Mouse (Mus musculus) cortical plate, adult 2 months (tissue): ENCODE results near the gene Mob1a. TPM values are rescaled to one million over a fixed set of nuclear protein-coding genes. Genes with fewer than 3 reads are reported as not detected.

Experiments used
- H3K27ac ChIP-seq: fragments of 200-500 bp; 2 replicates; pipeline ENCODE4 v1.5.1; 2012; ENCODE audit warnings: low read length, control low read depth, inconsistent platforms; ENCODE audit not compliant: insufficient read depth
- H3K4me1 ChIP-seq: fragments of 200-500 bp; 2 replicates; pipeline ENCODE4 v1.6.1; 2011; ENCODE audit warnings: low read length; ENCODE audit not compliant: control insufficient read depth, insufficient read depth
- H3K4me3 ChIP-seq: fragments of 200-500 bp; 2 replicates; pipeline ENCODE4 v1.5.1; 2011; ENCODE audit warnings: mild to moderate bottlenecking, low read length, control low read depth; ENCODE audit not compliant: insufficient read depth
- CTCF ChIP-seq: fragments of 200-500 bp; IDR thresholded peaks from 2 replicates; pipeline ENCODE4 v1.5.1; 2011; ENCODE audit warnings: mild to moderate bottlenecking, control low read depth, low read length; ENCODE audit not compliant: insufficient read depth; ENCODE audit errors: extremely low read depth
- POLR2A ChIP-seq: fragments of 200-500 bp; IDR thresholded peaks from 2 replicates; pipeline ENCODE4 v1.6.1; 2011; ENCODE audit warnings: mild to moderate bottlenecking, low read length, control low read depth; ENCODE audit not compliant: insufficient read depth; ENCODE audit errors: extremely low read depth
- polyA plus RNA-seq: library from polyadenylated mRNA; depleted of rRNA; stranded (reverse); fragments of >200 nt; gene quantifications from 2 replicates; pipeline ENCODE4 v1.2.3, GENCODE M21; 2012; rRNA removed

The Mob1a gene
- 16.2 and 18.6 TPM in 2 replicates for polyA plus RNA-seq

DNA sequence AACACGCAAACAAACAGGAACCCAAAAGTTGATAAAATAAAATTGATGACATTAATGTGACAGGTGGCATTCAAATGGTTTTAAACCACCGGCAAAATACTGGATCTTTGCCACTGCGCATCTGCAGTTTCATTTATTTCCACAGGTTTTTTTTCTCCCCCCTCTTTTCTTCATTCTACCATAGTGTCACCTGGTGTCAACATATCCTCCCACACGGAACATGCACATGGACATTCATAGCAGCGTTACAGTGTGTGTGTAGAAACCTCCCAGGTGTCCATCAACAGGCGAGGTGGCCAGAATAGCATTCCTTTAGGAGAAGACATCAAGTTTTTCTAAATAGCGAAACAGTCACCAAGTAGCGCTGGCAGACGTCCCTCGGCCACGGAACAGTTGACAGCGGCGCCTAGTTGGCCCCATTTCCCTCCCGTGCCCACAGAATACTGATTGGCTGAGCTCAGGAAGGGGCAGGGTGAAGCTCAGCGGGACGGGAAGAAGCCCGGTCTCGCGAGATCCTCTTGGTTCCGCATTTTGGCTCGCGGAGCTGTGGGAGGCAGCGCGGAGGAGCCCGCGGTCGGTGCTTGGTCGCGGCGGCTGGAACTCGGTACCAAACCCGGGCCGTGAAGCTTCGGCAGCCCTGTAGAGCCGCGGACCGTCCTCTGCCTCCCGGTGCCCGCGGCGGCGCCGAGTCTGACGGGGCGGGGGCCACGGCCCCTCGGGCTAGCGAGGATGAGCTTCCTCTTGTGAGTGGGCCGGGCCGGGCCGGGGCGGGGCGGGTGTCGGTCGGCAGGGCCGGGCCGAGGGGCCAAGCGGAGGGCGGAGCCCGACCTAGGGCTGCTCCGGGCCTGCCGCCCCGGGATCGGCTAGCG is at the start of gene Mob1a, which contains the start of gene Mthfd2:
Gene Mob1a, plus strand, starts transcription at position 492 of the 869 bp plus-strand sequence.
Gene Mthfd2, minus strand, starts transcription at position 384 of the 869 bp plus-strand sequence.
- peak within 1 kb of the TSS; percentile 72 for H3K27ac ChIP-seq
- TF ChIP-seq CTCF (no peak), POLR2A (peak; percentile 90)
- peaks cover 2% of the 10 kb centered on the region; the same call in 1 of the 2 replicates for H3K4me1 ChIP-seq
- H3K4me3 ChIP-seq: peak within 1 kb of the TSS; percentile 37

- H3K4me1 ChIP-seq: no peaks in the 10 kb centered on the region
- no peak overlapping the region for H3K4me3 ChIP-seq
- TF ChIP-seq CTCF (no peak), POLR2A (no peak)
- no peak overlapping the region for H3K27ac ChIP-seq
These were observed 48.7 kb upstream of the Mob1a start for GRCm38 (mm10) chr6:83277151-83277550.

- no peak overlapping the region for H3K27ac ChIP-seq
- H3K4me1 ChIP-seq: no peaks in the 10 kb centered on the region
- no peak overlapping the region for H3K4me3 ChIP-seq
- peak; percentile 41 for TF ChIP-seq CTCF
- no peak for TF ChIP-seq POLR2A
These were observed 46.9 kb upstream of the Mob1a start for GRCm38 (mm10) chr6:83278881-83279280.

- Histone ChIP-seq H3K4me1 (no peaks in the 10 kb centered on the region), H3K4me3 (no peak overlapping the region), H3K27ac (no peak overlapping the region)
- TF ChIP-seq POLR2A (no peak), CTCF (peak; percentile 33; the same call in 1 of the 2 replicates)
These were observed 45.4 kb upstream of the Mob1a start for GRCm38 (mm10) chr6:83280256-83280955.

GRCm38 (mm10) chr6:83300447-83301229 is 25.2 kb upstream of the Mob1a start:
- Histone ChIP-seq H3K27ac (no peak overlapping the region), H3K4me1 (no peaks in the 10 kb centered on the region), H3K4me3 (no peak overlapping the region)
- no peak for TF ChIP-seq CTCF
- no peak for TF ChIP-seq POLR2A

DNA sequence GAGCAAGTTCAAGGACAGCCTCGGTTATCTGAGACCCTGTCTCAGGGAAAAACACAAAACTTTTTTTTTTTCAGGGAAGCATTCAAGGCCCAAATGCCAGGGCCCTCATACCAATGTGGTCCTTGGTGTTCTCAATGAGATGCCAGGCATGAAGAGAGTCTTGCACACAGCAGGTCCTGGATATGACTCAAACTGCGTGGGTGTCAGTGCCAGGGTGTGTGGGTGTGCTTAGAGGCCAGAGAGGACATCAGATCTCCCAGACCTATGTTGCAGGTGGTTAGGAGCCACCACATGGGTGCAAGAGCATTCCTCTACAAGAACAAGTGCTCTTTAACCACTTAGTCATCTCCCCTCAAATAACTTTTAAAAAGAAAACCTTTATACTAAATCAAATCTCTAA is 24.5 kb upstream of the Mob1a start:
- Histone ChIP-seq H3K4me1 (no peaks in the 10 kb centered on the region), H3K27ac (no peak overlapping the region), H3K4me3 (no peak overlapping the region)
- TF ChIP-seq POLR2A: no peak
- no peak for TF ChIP-seq CTCF

- TF ChIP-seq POLR2A (no peak), CTCF (no peak)
- Histone ChIP-seq H3K27ac (no peak overlapping the region), H3K4me1 (no peaks in the 10 kb centered on the region), H3K4me3 (no peak overlapping the region)
These were observed 23.6 kb upstream of the Mob1a start for GRCm38 (mm10) chr6:83302264-83302663.

- H3K27ac ChIP-seq: no peak overlapping the region
- TF ChIP-seq CTCF (no peak), POLR2A (no peak)
- no peak overlapping the region for H3K4me3 ChIP-seq
- H3K4me1 ChIP-seq: no peaks in the 10 kb centered on the region
These were observed 16.8 kb upstream of the Mob1a start for GRCm38 (mm10) chr6:83309017-83309416.

GRCm38 (mm10) chr6:83311206-83311605 is 14.6 kb upstream of the Mob1a start:
- TF ChIP-seq CTCF (no peak), POLR2A (no peak)
- H3K4me3 ChIP-seq: no peak overlapping the region
- H3K4me1 ChIP-seq: no peaks in the 10 kb centered on the region

DNA sequence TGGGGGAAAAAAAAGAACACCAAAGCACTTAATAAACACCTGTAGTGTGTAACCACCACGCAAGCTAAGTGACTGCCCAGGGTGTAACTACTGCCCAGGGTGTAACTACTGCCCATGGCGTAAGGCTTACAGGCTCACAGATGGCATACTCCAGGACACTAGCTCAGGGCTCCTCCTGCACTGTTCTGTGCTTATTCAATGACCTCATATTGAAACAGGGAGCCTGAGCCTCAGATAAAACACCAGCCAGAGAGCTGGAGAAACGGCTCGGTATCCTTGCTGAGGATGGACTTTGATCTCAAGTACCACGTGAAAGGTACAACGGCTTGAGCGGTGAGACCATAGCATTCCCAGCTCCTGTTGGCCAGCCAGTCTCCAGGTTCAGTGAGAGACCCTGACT is 13.8 kb upstream of the Mob1a start:
- no peak for TF ChIP-seq CTCF
- no peak for TF ChIP-seq POLR2A
- Histone ChIP-seq H3K27ac (no peak overlapping the region), H3K4me3 (no peak overlapping the region), H3K4me1 (no peaks in the 10 kb centered on the region)

More at GRCm38 (mm10) chr6:83311206-83311605, 14.6 kb upstream of the Mob1a start:
- no peak overlapping the region for H3K27ac ChIP-seq
